Mouse (Mus musculus): ENCODE data around the gene Gm14698. TPM values are rescaled to one million over a fixed set of nuclear protein-coding genes. Genes with fewer than 3 reads are reported as not detected.
A peak's percentile ranks its signal among the peaks of the same experiment; 100 is the strongest.
"Not testable (repeated sequence)": the region's sequence is repeated elsewhere in the genome, so short reads cannot be mapped to it uniquely, and the experiment has no call there.

Gm14698 gene
- polyA plus RNA-seq (2015; fragmentation: Nextera tagmentation; extraction: Ambion mirVana) = 2.5 and 3.7 TPM in 2 replicates

GRCm38 (mm10) chrX:68821059-68821458 is at the start of gene Gm14698:
Gm14698 (plus strand) TSS chrX:68821093.
- H3K9me3 ChIP-seq (replicated peaks); H3K27me3 ChIP-seq; H3K27ac ChIP-seq; H3K36me3 ChIP-seq (ENCODE audit: poor library complexity, severe bottlenecking); H3K4me1 ChIP-seq: not testable (repeated sequence)
- peak within 1 kb of the TSS; percentile 29 for H3K4me3 ChIP-seq
- WGBS = 14% methylated on average over 25 of the region's 36 CpGs
- peak within 1 kb of the TSS; percentile 52 for H3K4me2 ChIP-seq
- peak within 1 kb of the TSS; percentile 43 for H3K9ac ChIP-seq
- peak; percentile 86 for ATAC-seq

- peak overlapping the region; percentile 52 for H3K4me2 ChIP-seq
- not testable (repeated sequence) for H3K27ac ChIP-seq; H3K9ac ChIP-seq; H3K4me3 ChIP-seq; ATAC-seq; H3K36me3 ChIP-seq (ENCODE audit: poor library complexity, severe bottlenecking); H3K9me3 ChIP-seq (replicated peaks); H3K27me3 ChIP-seq; H3K4me1 ChIP-seq
- 48% methylated on average over 2 of the region's 2 CpGs for WGBS
Observed at GRCm38 (mm10) chrX:68820449-68820848, 444 bp upstream of the Gm14698 start.

- Histone ChIP-seq H3K36me3 (ENCODE audit: poor library complexity, severe bottlenecking) (no peaks in the 10 kb centered on the region), H3K9me3 (replicated peaks) (no peaks in the 10 kb centered on the region), H3K4me2 (no peak overlapping the region), H3K9ac (no peak overlapping the region), H3K4me3 (no peak overlapping the region), H3K27me3 (no peaks in the 10 kb centered on the region), H3K27ac (no peak overlapping the region), H3K4me1 (no peaks in the 10 kb centered on the region)
- 20% methylated on average over 5 of the region's 5 CpGs for WGBS
- peak; percentile 65 for ATAC-seq
Observed at GRCm38 (mm10) chrX:68839548-68840444, 18.9 kb downstream of the Gm14698 start.

GRCm38 (mm10) chrX:68865145-68865544 is 44.3 kb downstream of the Gm14698 start:
- H3K27me3 ChIP-seq = no peaks in the 10 kb centered on the region
- no peaks in the 10 kb centered on the region for H3K4me1 ChIP-seq
- no peak overlapping the region for H3K9ac ChIP-seq
- H3K9me3 ChIP-seq (replicated peaks) = no peaks in the 10 kb centered on the region
- H3K36me3 ChIP-seq (ENCODE audit: poor library complexity, severe bottlenecking) = no peaks in the 10 kb centered on the region
- no peak overlapping the region for H3K4me2 ChIP-seq
- 28% methylated on average over 2 of the region's 2 CpGs for WGBS
- no peak for ATAC-seq
- no peak overlapping the region for H3K27ac ChIP-seq
- no peak overlapping the region for H3K4me3 ChIP-seq

Other genes starting within 250 kb of the Gm14698 start
- 60.4 and 63.2 TPM in 2 replicates for gene Fmr1, start 142.6 kb upstream of the Gm14698 start, polyA plus RNA-seq (2015; fragmentation: Nextera tagmentation; extraction: Ambion mirVana)
- not detected in 2 replicates for gene Fmr1nb, start 59.3 kb upstream of the Gm14698 start, polyA plus RNA-seq (2015; fragmentation: Nextera tagmentation; extraction: Ambion mirVana)
- not detected in 2 replicates for gene Gm6812, start 72.0 kb downstream of the Gm14698 start, polyA plus RNA-seq (2015; fragmentation: Nextera tagmentation; extraction: Ambion mirVana)

All from forebrain, embryonic 13.5 days (tissue).